Mouse (Mus musculus) MEL (cell line): ENCODE data around the gene AA467197. TPM values are rescaled to one million over a fixed set of nuclear protein-coding genes. Genes with fewer than 3 reads are reported as not detected.

Source experiments
- DNase-seq: peaks from one replicate; pipeline ENCODE4 v3.0.0; 2011; ENCODE audit warnings: low read depth, low spot score
- H3K27ac ChIP-seq: 2 replicates; pipeline ENCODE4 v1.5.1; 2012; ENCODE audit warnings: low read depth, mild to moderate bottlenecking, control low read depth, low read length, moderate library complexity; ENCODE audit not compliant: control insufficient read depth
- H3K27me3 ChIP-seq, 2 experiments: fragments of 150-350 bp in 1 of 2; sonication (generic) in 1 of 2; 2 replicates each; pipeline ENCODE4 v1.6.1; 2012; ENCODE audit warnings: low read length in 2 of 2, mild to moderate bottlenecking in 2 of 2, improper control_type of control experiment in 1 of 2, moderate library complexity in 1 of 2; ENCODE audit not compliant: insufficient read depth in 2 of 2, control insufficient read depth in 1 of 2
- H3K36me3 ChIP-seq, 2 experiments: 2 replicates each; pipeline ENCODE4 v1.6.1; 2012 to 2014; ENCODE audit warnings: low read length in 2 of 2, improper control_type of control experiment in 1 of 2, inconsistent platforms in 1 of 2, mild to moderate bottlenecking in 1 of 2; ENCODE audit not compliant: insufficient read depth in 2 of 2, control insufficient read depth in 1 of 2
- H3K4me1 ChIP-seq, 2 experiments: fragments of 150-350 bp in 1 of 2; sonication (generic) in 1 of 2; 2 replicates each; pipeline ENCODE4 v1.6.1; 2012; ENCODE audit warnings: low read length in 2 of 2, improper control_type of control experiment in 1 of 2, mild to moderate bottlenecking in 1 of 2; ENCODE audit not compliant: insufficient read depth in 2 of 2, control insufficient read depth in 1 of 2
- H3K4me3 ChIP-seq, 2 experiments: fragments of 150-350 bp in 1 of 2; sonication (generic) in 1 of 2; 2 replicates each; pipeline ENCODE4 v1.5.1; 2012; ENCODE audit warnings: low read depth in 2 of 2, low read length in 2 of 2, mild to moderate bottlenecking in 2 of 2, moderate library complexity in 2 of 2, control low read depth in 1 of 2, improper control_type of control experiment in 1 of 2; ENCODE audit not compliant: control insufficient read depth in 1 of 2, insufficient read depth in 1 of 2
- H3K79me2 ChIP-seq: 2 replicates; pipeline ENCODE4 v1.6.1; 2012; ENCODE audit warnings: mild to moderate bottlenecking, low read length, moderate library complexity; ENCODE audit not compliant: control insufficient read depth, poor library complexity, insufficient read depth
- H3K9ac ChIP-seq: 2 replicates; pipeline ENCODE4 v1.6.1; 2012; ENCODE audit warnings: low read depth, mild to moderate bottlenecking, control low read depth, low read length, moderate library complexity; ENCODE audit not compliant: control insufficient read depth, poor library complexity, severe bottlenecking
- H3K9me3 ChIP-seq: fragments of 150-350 bp; sonication (generic); replicated peaks from 2 replicates; pipeline ENCODE4 v1.6.1; 2012; ENCODE audit warnings: mild to moderate bottlenecking, low read length, improper control_type of control experiment, moderate library complexity; ENCODE audit not compliant: insufficient read depth
- BHLHE40 ChIP-seq: IDR thresholded peaks from 2 replicates; pipeline ENCODE4 v1.6.1; 2012; ENCODE audit warnings: low read depth, mild to moderate bottlenecking, inconsistent platforms, low read length, improper control_type of control experiment, borderline replicate concordance
- CHD1 ChIP-seq: IDR thresholded peaks from 2 replicates; pipeline ENCODE4 v1.6.1; 2012; ENCODE audit warnings: low read depth, mild to moderate bottlenecking, inconsistent platforms, low read length, improper control_type of control experiment
- ELF1 ChIP-seq: IDR thresholded peaks from 2 replicates; pipeline ENCODE4 v1.6.1; 2014; ENCODE audit warnings: low read depth, mild to moderate bottlenecking, inconsistent platforms, low read length, improper control_type of control experiment, moderate library complexity
- HCFC1 ChIP-seq: IDR thresholded peaks from 2 replicates; pipeline ENCODE4 v1.6.1; 2012; ENCODE audit warnings: low read depth, mild to moderate bottlenecking, inconsistent platforms, low read length, improper control_type of control experiment, moderate library complexity
- KAT2A ChIP-seq: conservative IDR thresholded peaks from 2 replicates; pipeline ENCODE4 v1.6.1; 2012; ENCODE audit warnings: low read depth, low read length, improper control_type of control experiment, inconsistent platforms
- MAX ChIP-seq: IDR thresholded peaks from 2 replicates; pipeline ENCODE4 v1.6.1; 2011; ENCODE audit warnings: low read length, improper control_type of control experiment
- MAZ ChIP-seq: IDR thresholded peaks from 2 replicates; pipeline ENCODE4 v1.6.1; 2012; ENCODE audit warnings: low read depth, mild to moderate bottlenecking, inconsistent platforms, low read length, improper control_type of control experiment
- MEF2A ChIP-seq: IDR thresholded peaks from 2 replicates; pipeline ENCODE4 v1.6.1; 2014; ENCODE audit warnings: low read depth, mild to moderate bottlenecking, inconsistent platforms, low read length, improper control_type of control experiment; ENCODE audit not compliant: poor library complexity, insufficient replicate concordance, severe bottlenecking; ENCODE audit errors: extremely low read depth
- MXI1 ChIP-seq: IDR thresholded peaks from 2 replicates; pipeline ENCODE4 v1.6.1; 2011; ENCODE audit warnings: mild to moderate bottlenecking, low read depth, low read length, improper control_type of control experiment
- MYC ChIP-seq: IDR thresholded peaks from 2 replicates; pipeline ENCODE4 v1.6.1; 2011; ENCODE audit warnings: low read depth, mild to moderate bottlenecking, low read length, improper control_type of control experiment, moderate library complexity
- NELFE ChIP-seq: IDR thresholded peaks from 2 replicates; pipeline ENCODE4 v1.6.1; 2011; ENCODE audit warnings: low read depth, low read length, improper control_type of control experiment
- NRF1 ChIP-seq: IDR thresholded peaks from 2 replicates; pipeline ENCODE4 v1.6.1; 2014; ENCODE audit warnings: low read depth, mild to moderate bottlenecking, inconsistent platforms, low read length, improper control_type of control experiment, moderate library complexity; ENCODE audit not compliant: poor library complexity, insufficient read depth, severe bottlenecking
- POLR2A ChIP-seq, 2 experiments: IDR thresholded peaks; 2 replicates each; pipeline ENCODE4 v1.6.1; 2011 to 2012; ENCODE audit warnings: low read length in 2 of 2, mild to moderate bottlenecking in 2 of 2, control low read depth in 1 of 2, improper control_type of control experiment in 1 of 2, low read depth in 1 of 2, moderate library complexity in 1 of 2; ENCODE audit not compliant: control insufficient read depth in 1 of 2, insufficient read depth in 1 of 2, poor library complexity in 1 of 2
- POLR2AphosphoS2 ChIP-seq: IDR thresholded peaks from 2 replicates; pipeline ENCODE4 v1.6.1; 2011; ENCODE audit warnings: low read length, improper control_type of control experiment
- RAD21 ChIP-seq: IDR thresholded peaks from 2 replicates; pipeline ENCODE4 v1.6.1; 2011; ENCODE audit warnings: mild to moderate bottlenecking, low read depth, low read length, improper control_type of control experiment
- SIN3A ChIP-seq: IDR thresholded peaks from 2 replicates; pipeline ENCODE4 v1.6.1; 2012; ENCODE audit warnings: low read length, improper control_type of control experiment, inconsistent platforms
- SMC3 ChIP-seq: IDR thresholded peaks from 2 replicates; pipeline ENCODE4 v1.6.1; 2011; ENCODE audit warnings: low read depth, low read length, improper control_type of control experiment
- TBP ChIP-seq: IDR thresholded peaks from 2 replicates; pipeline ENCODE4 v1.8.0; 2011; ENCODE audit warnings: low read depth, low read length, improper control_type of control experiment
- TCF12 ChIP-seq: IDR thresholded peaks from 2 replicates; pipeline ENCODE4 v1.6.1; 2014; ENCODE audit warnings: low read depth, mild to moderate bottlenecking, inconsistent platforms, low read length, improper control_type of control experiment, moderate library complexity
- UBTF ChIP-seq: IDR thresholded peaks from 2 replicates; pipeline ENCODE4 v1.6.1; 2012; ENCODE audit warnings: low read depth, mild to moderate bottlenecking, inconsistent platforms, low read length, improper control_type of control experiment, moderate library complexity, borderline replicate concordance; ENCODE audit not compliant: insufficient read depth
- USF1 ChIP-seq: IDR thresholded peaks from 2 replicates; pipeline ENCODE4 v1.6.1; 2014; ENCODE audit warnings: low read depth, mild to moderate bottlenecking, inconsistent platforms, low read length, improper control_type of control experiment, moderate library complexity
- polyA plus RNA-seq, 2 experiments: library from polyadenylated mRNA; stranded (reverse) in 1 of 2; unstranded in 1 of 2; fragments of >175 nt in 1 of 2; fragments of >200 nt in 1 of 2; gene quantifications; 2 replicates each; pipeline versions ENCODE4 v1.2.1 to v1.2.4; 2012; ENCODE audit warnings: low replicate concordance in 2 of 2, low read depth in 1 of 2; ENCODE audit not compliant: insufficient read length in 2 of 2, insufficient read depth in 1 of 2, missing spikeins in 1 of 2
- total RNA-seq: library from RNA; depleted of rRNA; stranded (reverse); fragments of 300-350 nt; gene quantifications from 2 replicates; pipeline ENCODE4 v1.2.3, GENCODE M21; 2012

AA467197 gene
- total and polyA plus RNA-seq, 3 experiments, result not detected

- peak; percentile 61; the same call in 1 of the 2 replicates for TF ChIP-seq TCF12
- no peak for TF ChIP-seq MEF2A
- TF ChIP-seq USF1, result peak; percentile 59
- peak; percentile 67 for TF ChIP-seq MXI1
- TF ChIP-seq POLR2A (IDR thresholded peaks at IDR 0.05; ENCODE audit: control insufficient read depth in 1 of 2, insufficient read depth in 1 of 2, low read depth in 1 of 2, low read length in 2 of 2, poor library complexity in 1 of 2), result peak; percentile 90 to 96
- TF ChIP-seq NRF1, result peak; percentile 91
- TF ChIP-seq KAT2A, result no peak; the same call in 1 of the 2 replicates
- TF ChIP-seq NELFE, result peak; percentile 95
- TF ChIP-seq HCFC1, result peak; percentile 87
- TF ChIP-seq SIN3A, result peak; percentile 68
- peak; percentile 69; the same call in 1 of the 2 replicates for TF ChIP-seq MYC
- TF ChIP-seq POLR2AphosphoS2, result peak; percentile 92
- TF ChIP-seq MAX, result peak; percentile 69; the same call in 1 of the 2 replicates
- TF ChIP-seq RAD21, result no peak
- no peak for TF ChIP-seq SMC3
- TF ChIP-seq ELF1, result no peak
- 0 out of 2 replicates have a peak, but pooled peaks have one; percentile 3 for TF ChIP-seq MAZ
- TF ChIP-seq UBTF, result 0 out of 2 replicates have a peak, but pooled peaks have one; percentile 45
- peak; percentile 83; the same call in 1 of the 2 replicates for TF ChIP-seq CHD1
- TF ChIP-seq TBP, result peak; percentile 77
- peak; percentile 77 for TF ChIP-seq BHLHE40
- TF ChIP-seq, all 39 proteins: peak for 16
- H3K4me1 ChIP-seq, result peaks cover 2 to 4% of the 10 kb centered on the region in 2 experiments; a peak in 2 of 4 replicates
- H3K9ac ChIP-seq, result peak overlapping the region; percentile 100
- H3K79me2 ChIP-seq, result peaks cover 21% of the 10 kb centered on the region
- H3K9me3 ChIP-seq, result no peaks in the 10 kb centered on the region
- peaks cover 0 to 2% of the 10 kb centered on the region in 2 experiments; a peak in 1 of 4 replicates for H3K27me3 ChIP-seq
- peaks cover 1 to 7% of the 10 kb centered on the region in 2 experiments; a peak in 2 of 4 replicates for H3K36me3 ChIP-seq
- peak overlapping the region; percentile 62 for H3K27ac ChIP-seq
- peak; percentile 91 for DNase-seq
- peak overlapping the region; percentile 70 to 98 for H3K4me3 ChIP-seq
Measured at GRCm38 (mm10) chr2:122630465-122631225, 6.1 kb upstream of the AA467197 start.
